Mouse (Mus musculus) spleen, postnatal 14 days (tissue): ENCODE data around the gene Muc3.
"Not testable (repeated sequence)": the region's sequence is repeated elsewhere in the genome, so short reads cannot be mapped to it uniquely, and the experiment has no call there.

Experiments
- DNase-seq, 2 experiments: peaks; one replicate each; pipeline ENCODE4 v3.0.0; 2021 to 2022; ENCODE audit warnings: low spot score in 2 of 2

Gene Muc3

GRCm38 (mm10) chr5:137122686-137123193 lies 26.4 kb downstream of the Muc3 start:
- DNase-seq: peak; percentile 50 to 73

- DNase-seq: no peak
Observed at GRCm38 (mm10) chr5:137121280-137121679, 27.8 kb downstream of the Muc3 start.

- DNase-seq: no peak
Observed at GRCm38 (mm10) chr5:137118878-137119277, 30.2 kb downstream of the Muc3 start.

- DNase-seq: not testable (repeated sequence)
Observed at GRCm38 (mm10) chr5:137117994-137118393, 31.1 kb downstream of the Muc3 start.

GRCm38 (mm10) chr5:137116987-137117386 lies 32.1 kb downstream of the Muc3 start:
- DNase-seq: no peak

GRCm38 (mm10) chr5:137115866-137116847 lies 33.0 kb downstream of the Muc3 start, which contains the start of gene Trim56:
Gene Trim56 (minus strand): TSS chr5:137116209.
- peak; percentile 68 to 76 for DNase-seq

GRCm38 (mm10) chr5:137114891-137115561 lies 34.1 kb downstream of the Muc3 start:
- DNase-seq: no peak

- no peak for DNase-seq
Observed at GRCm38 (mm10) chr5:137111542-137112408, 37.3 kb downstream of the Muc3 start.

GRCm38 (mm10) chr5:137110863-137111262 lies 38.3 kb downstream of the Muc3 start:
- DNase-seq: no peak

- no peak for DNase-seq
Observed at GRCm38 (mm10) chr5:137109941-137110593, 39.1 kb downstream of the Muc3 start.

- DNase-seq: no peak
Observed at GRCm38 (mm10) chr5:137108111-137108510, 41.0 kb downstream of the Muc3 start.

GRCm38 (mm10) chr5:137107670-137108069 lies 41.5 kb downstream of the Muc3 start:
- no peak for DNase-seq

- DNase-seq: peak; percentile 54 to 70
Observed at GRCm38 (mm10) chr5:137107024-137107423, 42.1 kb downstream of the Muc3 start.

- no peak for DNase-seq
Observed at GRCm38 (mm10) chr5:137106434-137106833, 42.7 kb downstream of the Muc3 start.

- DNase-seq: no peak
Observed at GRCm38 (mm10) chr5:137103969-137104368, 45.2 kb downstream of the Muc3 start.

- DNase-seq: peak; percentile 64 to 69
Observed at GRCm38 (mm10) chr5:137102575-137103522, 46.3 kb downstream of the Muc3 start.

- DNase-seq: no peak
Observed at GRCm38 (mm10) chr5:137102078-137102477, 47.0 kb downstream of the Muc3 start.

- DNase-seq: no peak
Observed at GRCm38 (mm10) chr5:137100660-137101059, 48.5 kb downstream of the Muc3 start.

- DNase-seq: no peak
Observed at GRCm38 (mm10) chr5:137098418-137098817, 50.7 kb downstream of the Muc3 start.

GRCm38 (mm10) chr5:137096037-137096436 lies 53.1 kb downstream of the Muc3 start:
- DNase-seq: no peak
